Mouse (Mus musculus) G1E-ER4 (cell line): ENCODE measurements around the gene Klk5. TPM values are rescaled to one million over a fixed set of nuclear protein-coding genes. Genes with fewer than 3 reads are reported as not detected.

ENCODE experiments used
- GATA1 ChIP-seq: IDR thresholded peaks from one replicate; pipeline ENCODE4 v1.8.0; 2012; ENCODE audit warnings: low read length, inconsistent platforms
- polyA plus RNA-seq: library from polyadenylated mRNA; stranded (reverse); fragments of >175 nt; gene quantifications from 2 replicates; pipeline ENCODE4 v1.2.3, GENCODE M21; 2012

Klk5 gene
- polyA plus RNA-seq, 1 experiment: not detected

- no peak for TF ChIP-seq GATA1
Measured at GRCm38 (mm10) chr7:43856307-43856706, 14.5 kb downstream of the Klk5 start.

GRCm38 (mm10) chr7:43857501-43857900 lies 15.7 kb downstream of the Klk5 start:
- no peak for TF ChIP-seq GATA1

GRCm38 (mm10) chr7:43860411-43860810 lies 18.6 kb downstream of the Klk5 start:
- no peak for TF ChIP-seq GATA1

- no peak for TF ChIP-seq GATA1
Measured at GRCm38 (mm10) chr7:43873237-43873636, 31.5 kb downstream of the Klk5 start.

GRCm38 (mm10) chr7:43873674-43874073 lies 31.9 kb downstream of the Klk5 start:
- TF ChIP-seq GATA1: no peak

GRCm38 (mm10) chr7:43874868-43875375 lies 33.2 kb downstream of the Klk5 start:
- no peak for TF ChIP-seq GATA1

GRCm38 (mm10) chr7:43876444-43876843 lies 34.7 kb downstream of the Klk5 start:
- TF ChIP-seq GATA1: no peak

GRCm38 (mm10) chr7:43878281-43878680 lies 36.5 kb downstream of the Klk5 start:
- no peak for TF ChIP-seq GATA1

GRCm38 (mm10) chr7:43880912-43881311 lies 39.1 kb downstream of the Klk5 start, which contains the start of gene Klk4:
TSS of gene Klk4 (plus strand) at chr7:43881160.
- TF ChIP-seq GATA1: no peak

- no peak for TF ChIP-seq GATA1
Measured at GRCm38 (mm10) chr7:43882346-43882745, 40.6 kb downstream of the Klk5 start.

- TF ChIP-seq GATA1: no peak
Measured at GRCm38 (mm10) chr7:43882811-43883210, 41.0 kb downstream of the Klk5 start.

- no peak for TF ChIP-seq GATA1
Measured at GRCm38 (mm10) chr7:43883547-43883946, 41.8 kb downstream of the Klk5 start.

GRCm38 (mm10) chr7:43891365-43891764 lies 49.6 kb downstream of the Klk5 start:
- TF ChIP-seq GATA1: no peak

- TF ChIP-seq GATA1: no peak
Measured at GRCm38 (mm10) chr7:43891788-43892187, 50.0 kb downstream of the Klk5 start.

- no peak for TF ChIP-seq GATA1
Measured at GRCm38 (mm10) chr7:43894836-43895235, 53.1 kb downstream of the Klk5 start.

Other genes with a start within 250 kb of the Klk5 start
- not detected in 2 replicates for gene Zfp819, start 234.8 kb upstream of the Klk5 start, polyA plus RNA-seq
- gene Ceacam18, start 207.3 kb upstream of the Klk5 start, polyA plus RNA-seq: not detected in 2 replicates
- gene Siglece, start 181.8 kb upstream of the Klk5 start, polyA plus RNA-seq: not detected in 2 replicates
- 25.2 and 33.9 TPM in 2 replicates for gene Ctu1, start 170.0 kb upstream of the Klk5 start, polyA plus RNA-seq
- gene Klk14, start 151.6 kb upstream of the Klk5 start, polyA plus RNA-seq: not detected in 2 replicates
- gene Klk13, start 129.4 kb upstream of the Klk5 start, polyA plus RNA-seq: not detected in 2 replicates
- not detected in 2 replicates for gene Klk12, start 73.1 kb upstream of the Klk5 start, polyA plus RNA-seq
- not detected in 2 replicates for gene Klk11, start 67.4 kb upstream of the Klk5 start, polyA plus RNA-seq
- not detected in 2 replicates for gene Klk10, start 60.9 kb upstream of the Klk5 start, polyA plus RNA-seq
- gene Klk9, start 50.1 kb upstream of the Klk5 start, polyA plus RNA-seq: not detected in 2 replicates
- not detected in 2 replicates for gene Klk8, start 44.4 kb upstream of the Klk5 start, polyA plus RNA-seq
- not detected in 2 replicates for gene Klk7, start 30.7 kb upstream of the Klk5 start, polyA plus RNA-seq
- not detected in 2 replicates for gene Klk6, start 17.5 kb upstream of the Klk5 start, polyA plus RNA-seq
- not detected in 2 replicates for gene Klk4, start 39.2 kb downstream of the Klk5 start, polyA plus RNA-seq
- not detected in 2 replicates for gene Klk15, start 91.8 kb downstream of the Klk5 start, polyA plus RNA-seq
- gene Klk1b8, start 108.7 kb downstream of the Klk5 start, polyA plus RNA-seq: not detected in 2 replicates
- gene Klk1b1, start 124.8 kb downstream of the Klk5 start, polyA plus RNA-seq: not detected in 2 replicates
- not detected in 2 replicates for gene Klk1b9, start 134.1 kb downstream of the Klk5 start, polyA plus RNA-seq
- gene Klk1b11, start 153.9 kb downstream of the Klk5 start, polyA plus RNA-seq: not detected in 2 replicates
- not detected in 2 replicates for gene Klk1b26, start 170.2 kb downstream of the Klk5 start, polyA plus RNA-seq
- not detected in 2 replicates for gene Klk1b27, start 210.3 kb downstream of the Klk5 start, polyA plus RNA-seq